Mouse (Mus musculus) cortical plate, adult 2 months (tissue): ENCODE measurements at regions not wholly inside any gene's neighbourhood (a gene's known extent, or its start where the extent isn't known, plus 50 kb on each side); places are given as distances from the start of the nearest gene placed in this dataset.

Source experiments
- H3K27ac ChIP-seq: fragments of 200-500 bp; 2 replicates; pipeline ENCODE4 v1.5.1; 2012; ENCODE audit warnings: low read length, control low read depth, inconsistent platforms; ENCODE audit not compliant: insufficient read depth
- H3K4me1 ChIP-seq: fragments of 200-500 bp; 2 replicates; pipeline ENCODE4 v1.6.1; 2011; ENCODE audit warnings: low read length; ENCODE audit not compliant: control insufficient read depth, insufficient read depth
- H3K4me3 ChIP-seq: fragments of 200-500 bp; 2 replicates; pipeline ENCODE4 v1.5.1; 2011; ENCODE audit warnings: mild to moderate bottlenecking, low read length, control low read depth; ENCODE audit not compliant: insufficient read depth
- CTCF ChIP-seq: fragments of 200-500 bp; IDR thresholded peaks from 2 replicates; pipeline ENCODE4 v1.5.1; 2011; ENCODE audit warnings: mild to moderate bottlenecking, control low read depth, low read length; ENCODE audit not compliant: insufficient read depth; ENCODE audit errors: extremely low read depth
- POLR2A ChIP-seq: fragments of 200-500 bp; IDR thresholded peaks from 2 replicates; pipeline ENCODE4 v1.6.1; 2011; ENCODE audit warnings: mild to moderate bottlenecking, low read length, control low read depth; ENCODE audit not compliant: insufficient read depth; ENCODE audit errors: extremely low read depth

- Histone ChIP-seq H3K4me3 (no peak overlapping the region), H3K27ac (no peak overlapping the region)
- TF ChIP-seq CTCF (no peak), POLR2A (no peak)
Observed at GRCm38 (mm10) chr7:70891700-70892099, 459.6 kb downstream of the Gm10295 start.

GRCm38 (mm10) chr7:70880496-70880895 is 470.8 kb downstream of the Gm10295 start:
- TF ChIP-seq POLR2A: no peak
- TF ChIP-seq CTCF: no peak
- no peak overlapping the region for H3K27ac ChIP-seq

More at GRCm38 (mm10) chr7:70891700-70892099, 459.6 kb downstream of the Gm10295 start:
- H3K4me1 ChIP-seq: no peaks in the 10 kb centered on the region

GRCm38 (mm10) chr7:70874393-70874792 is 476.9 kb downstream of the Gm10295 start:
- H3K4me1 ChIP-seq: no peaks in the 10 kb centered on the region
- H3K4me3 ChIP-seq: no peak overlapping the region
- H3K27ac ChIP-seq: no peak overlapping the region
- TF ChIP-seq CTCF (no peak), POLR2A (no peak)

More at GRCm38 (mm10) chr7:70880496-70880895, 470.8 kb downstream of the Gm10295 start:
- Histone ChIP-seq H3K4me3 (no peak overlapping the region), H3K4me1 (no peaks in the 10 kb centered on the region)

- Histone ChIP-seq H3K4me1 (no peaks in the 10 kb centered on the region), H3K4me3 (no peak overlapping the region), H3K27ac (no peak overlapping the region)
- TF ChIP-seq POLR2A (no peak), CTCF (no peak)
Observed at GRCm38 (mm10) chr7:70870841-70871534, 480.3 kb downstream of the Gm10295 start.

- TF ChIP-seq POLR2A (no peak), CTCF (no peak)
- Histone ChIP-seq H3K27ac (no peak overlapping the region), H3K4me1 (no peaks in the 10 kb centered on the region), H3K4me3 (no peak overlapping the region)
Observed at GRCm38 (mm10) chr7:70869125-70869524, 482.2 kb downstream of the Gm10295 start.

GRCm38 (mm10) chr7:70859957-70860356 is 491.3 kb downstream of the Gm10295 start:
- H3K27ac ChIP-seq: no peak overlapping the region
- H3K4me1 ChIP-seq: no peaks in the 10 kb centered on the region
- TF ChIP-seq POLR2A (no peak), CTCF (no peak)
- H3K4me3 ChIP-seq: no peak overlapping the region

GRCm38 (mm10) chr7:70850726-70851125 is 484.2 kb upstream of the Nr2f2 start:
- no peak for TF ChIP-seq CTCF
- no peak for TF ChIP-seq POLR2A
- H3K4me3 ChIP-seq: no peak overlapping the region
- no peaks in the 10 kb centered on the region for H3K4me1 ChIP-seq
- H3K27ac ChIP-seq: no peak overlapping the region

GRCm38 (mm10) chr7:70848016-70848776 is 481.7 kb upstream of the Nr2f2 start:
- no peak overlapping the region for H3K27ac ChIP-seq
- H3K4me1 ChIP-seq: no peaks in the 10 kb centered on the region
- no peak overlapping the region for H3K4me3 ChIP-seq
- TF ChIP-seq CTCF (no peak), POLR2A (no peak)

GRCm38 (mm10) chr7:70847450-70847993 is 481.0 kb upstream of the Nr2f2 start:
- TF ChIP-seq POLR2A (no peak), CTCF (no peak)
- Histone ChIP-seq H3K4me1 (no peaks in the 10 kb centered on the region), H3K27ac (no peak overlapping the region), H3K4me3 (no peak overlapping the region)
